Mouse (Mus musculus) cerebellum, adult 9-10 months (tissue): ENCODE data around the gene Sox18.

ENCODE experiments used
- DNase-seq: peaks from one replicate; pipeline ENCODE4 v3.0.0; 2022

Gene Sox18

GRCm38 (mm10) chr2:181671326-181671725 is at the start of gene Sox18:
Gene Sox18 (minus strand): TSS chr2:181671640.
- no peak for DNase-seq

GRCm38 (mm10) chr2:181721200-181721599 is 49.8 kb upstream of the Sox18 start:
- peak; percentile 86 for DNase-seq

DNA sequence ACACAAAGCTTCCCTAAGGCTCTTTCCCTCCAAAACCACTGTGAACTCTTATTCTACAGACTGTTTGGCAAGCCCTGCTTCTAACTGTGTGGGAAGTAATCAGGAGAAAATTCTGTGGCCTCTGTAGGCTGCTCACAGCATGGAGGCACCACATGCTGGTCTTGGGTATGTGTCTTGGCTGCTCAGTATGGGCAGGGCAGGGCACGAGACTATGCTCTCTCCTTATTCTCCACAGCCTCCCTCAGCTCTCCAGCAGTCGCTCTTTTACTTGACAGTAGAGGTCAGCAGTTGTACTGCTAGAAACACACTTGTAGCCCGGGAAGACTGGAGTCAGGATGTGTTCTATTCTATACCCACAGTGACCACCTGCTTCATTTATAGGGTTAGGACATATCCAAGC is 48.6 kb upstream of the Sox18 start:
- peak; percentile 67 for DNase-seq

- no peak for DNase-seq
These were observed 45.6 kb upstream of the Sox18 start for GRCm38 (mm10) chr2:181716991-181717390.

DNA sequence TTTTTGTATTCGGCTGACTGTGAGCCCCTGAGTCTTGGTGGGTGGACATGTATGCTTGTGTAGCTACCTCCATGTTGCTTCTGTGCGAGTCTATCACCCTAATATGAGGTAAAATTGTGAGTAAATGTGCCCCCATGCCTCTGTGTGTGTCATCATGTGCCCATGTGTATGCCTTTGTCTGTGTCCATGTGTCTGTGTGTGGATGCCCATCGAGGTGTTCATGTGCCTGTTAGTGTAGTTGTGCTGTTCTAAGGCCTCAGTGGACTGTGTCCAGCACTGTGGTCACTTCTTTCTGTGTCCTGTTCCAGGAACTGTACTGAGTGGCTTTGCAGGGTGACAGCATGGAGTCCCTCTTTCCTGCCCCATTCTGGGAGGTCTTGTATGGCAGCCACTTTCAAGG is 43.9 kb upstream of the Sox18 start:
- no peak for DNase-seq

- DNase-seq: no peak
These were observed 43.5 kb upstream of the Sox18 start, which contains the start of gene Oprl1 for GRCm38 (mm10) chr2:181714903-181715326. Gene Oprl1 (plus strand): TSS chr2:181715016.

DNA sequence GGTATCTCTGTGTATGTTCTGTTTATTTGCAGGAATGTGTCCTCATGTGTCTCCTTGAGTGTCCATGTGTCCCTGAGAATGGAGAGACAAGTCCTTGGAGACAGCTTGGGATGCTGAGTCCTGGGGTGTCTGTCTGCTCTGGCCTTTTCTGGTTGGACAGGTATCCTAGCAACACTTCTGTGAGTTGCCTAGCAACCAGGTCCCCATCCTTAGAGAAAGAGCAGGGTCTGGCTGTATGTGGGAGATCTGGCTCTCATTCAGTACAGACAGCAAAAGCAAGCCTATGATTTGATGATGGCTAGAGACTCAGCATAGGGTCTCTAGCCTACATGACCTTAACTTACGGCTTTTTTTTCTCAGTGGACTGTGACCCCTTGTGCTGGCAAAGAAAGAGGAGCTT is 42.3 kb upstream of the Sox18 start:
- peak; percentile 56 for DNase-seq

- DNase-seq: no peak
These were observed 35.2 kb upstream of the Sox18 start for GRCm38 (mm10) chr2:181706668-181707067.

- DNase-seq: no peak
These were observed 26.8 kb upstream of the Sox18 start, which contains the start of gene Lkaaear1 for GRCm38 (mm10) chr2:181698241-181698640. Gene Lkaaear1 (minus strand): TSS chr2:181698442.

DNA sequence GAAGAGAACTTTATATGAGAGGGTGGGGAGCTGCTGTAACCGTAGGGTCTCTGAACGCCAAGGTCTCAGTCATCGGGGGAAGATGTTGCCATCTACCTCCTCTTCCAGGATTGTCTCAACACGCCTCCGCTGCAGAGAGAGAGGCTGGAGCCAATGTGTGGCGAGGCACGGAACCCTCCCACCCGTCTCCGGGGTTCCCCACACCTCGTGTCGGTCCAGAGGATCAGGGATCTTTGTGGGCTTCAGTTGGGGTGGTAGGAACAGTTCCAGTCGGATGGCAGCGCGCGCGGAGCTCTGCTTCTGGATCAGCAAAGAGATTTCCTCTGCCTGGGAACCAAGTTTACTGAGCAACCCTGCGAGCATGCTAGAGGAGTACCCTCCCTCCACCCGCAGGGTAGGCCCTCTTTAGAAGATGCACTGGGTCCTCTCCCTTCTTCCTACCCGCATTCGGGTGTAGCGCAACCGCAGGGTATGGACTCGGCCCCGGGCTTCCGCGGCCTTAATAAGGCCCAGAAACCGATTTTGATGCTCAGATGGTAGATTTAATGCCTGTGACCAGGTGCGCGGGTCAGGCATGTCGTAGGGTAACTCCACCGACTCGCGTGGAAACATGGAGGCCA is 25.5 kb upstream of the Sox18 start:
- DNase-seq: no peak

DNA sequence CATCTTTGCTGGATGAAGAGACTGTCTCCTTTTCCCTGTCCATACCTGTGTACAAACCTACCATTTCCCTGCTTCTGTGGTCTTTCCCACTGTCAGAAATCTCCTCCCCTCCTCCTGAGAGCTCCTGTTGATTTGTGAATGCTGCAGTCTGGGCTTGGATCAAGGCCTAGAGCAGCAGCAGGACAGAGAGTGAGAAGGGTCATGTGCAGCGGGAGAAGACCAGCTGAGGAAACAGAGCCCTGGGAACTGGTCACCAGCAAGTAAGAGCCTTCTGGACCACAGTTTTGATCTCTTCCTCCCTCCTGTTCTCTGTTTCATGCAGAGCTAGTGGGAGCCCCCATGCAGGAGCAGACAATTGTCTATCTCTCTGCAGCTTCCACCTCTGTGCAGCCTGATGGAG is 24.3 kb upstream of the Sox18 start:
- no peak for DNase-seq

DNA sequence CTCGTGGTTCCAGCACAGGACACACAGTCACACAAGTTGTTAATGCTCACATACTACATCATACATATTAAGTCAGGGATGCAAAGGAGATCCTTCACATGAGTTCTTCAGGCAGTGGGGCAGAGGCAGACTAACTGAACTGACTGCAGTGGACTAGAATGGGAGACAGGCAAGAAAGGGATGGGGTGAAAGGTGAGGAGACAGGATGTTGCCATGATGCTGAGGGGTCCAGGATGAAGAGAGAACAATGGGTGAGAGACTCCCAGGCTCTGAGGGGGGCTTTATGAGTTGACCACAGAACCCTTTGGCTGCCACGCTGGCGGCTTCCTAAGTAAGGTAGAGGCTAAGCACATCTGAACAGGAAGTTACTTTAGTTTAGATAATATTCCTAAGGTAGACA is 23.1 kb upstream of the Sox18 start:
- no peak for DNase-seq

DNA sequence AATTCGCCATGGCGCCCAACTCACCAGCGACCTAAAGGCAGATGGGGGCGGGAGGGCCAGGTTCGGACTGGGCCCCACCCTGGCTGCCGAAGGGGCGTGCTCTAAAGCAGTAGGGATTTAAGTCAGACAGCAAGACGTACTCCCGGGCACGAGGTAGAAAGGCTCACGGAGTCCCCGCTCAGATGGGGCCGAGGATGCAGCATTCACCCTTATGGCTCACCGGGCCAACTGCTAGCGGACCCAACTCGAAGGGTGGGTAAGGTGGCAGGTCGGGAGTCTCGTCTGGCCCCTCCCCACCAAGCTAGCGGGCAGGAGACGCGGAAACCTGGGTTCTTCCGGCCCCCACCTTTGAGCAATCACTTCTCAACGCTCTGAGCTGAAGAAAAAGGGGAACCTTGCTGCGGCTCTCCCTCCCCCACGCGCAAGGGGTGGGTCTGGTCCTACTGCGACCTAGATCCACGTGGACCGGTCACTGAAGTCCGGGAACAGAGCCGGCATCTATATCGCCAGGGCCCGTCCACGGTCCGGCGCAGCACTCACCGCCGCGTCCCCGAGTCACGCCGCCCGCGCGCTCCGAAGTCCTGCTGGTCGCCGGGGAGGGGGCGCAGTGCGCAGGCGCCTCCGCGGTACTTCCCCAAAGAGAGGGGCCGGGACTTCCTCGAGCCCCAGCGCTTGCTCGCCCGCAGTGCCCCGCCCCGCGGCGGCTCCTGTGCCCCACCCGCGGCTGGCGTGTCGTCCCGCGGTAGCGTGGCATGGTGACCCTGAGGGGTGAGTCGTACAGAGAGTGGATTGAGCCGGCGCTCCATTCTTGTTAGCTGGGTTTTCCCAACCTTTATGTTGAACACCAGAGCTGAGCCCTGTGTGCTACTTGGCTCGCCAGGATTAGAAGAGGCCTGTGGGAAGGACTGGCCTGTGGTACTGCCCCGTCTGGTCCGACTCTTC is 22.2 kb upstream of the Sox18 start, which contains the start of gene Rgs19:
Rgs19 (minus strand) TSS at position 639 of the 942 bp plus-strand sequence.
- DNase-seq: peak; percentile 67

- no peak for DNase-seq
These were observed 20.9 kb upstream of the Sox18 start for GRCm38 (mm10) chr2:181692304-181692703.

DNA sequence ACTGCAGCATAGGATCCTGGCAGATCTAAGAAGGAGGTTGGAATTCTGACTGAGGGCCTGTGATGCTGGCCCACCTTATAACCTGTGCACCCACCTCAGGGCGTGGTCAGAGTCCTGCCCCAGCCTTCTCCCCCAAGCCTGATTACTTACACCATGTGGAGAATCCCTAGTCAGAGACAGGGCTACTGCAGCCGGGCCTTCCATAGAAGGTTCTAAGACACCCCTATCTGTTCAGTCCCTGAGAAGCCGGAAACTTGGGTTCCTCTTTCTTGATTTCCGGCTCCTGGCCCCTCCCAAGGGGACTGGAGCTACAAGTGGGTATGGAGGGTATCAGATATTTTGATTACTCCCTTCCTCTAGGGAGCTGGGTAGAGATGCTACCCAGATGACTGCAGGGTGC is 20.1 kb upstream of the Sox18 start:
- no peak for DNase-seq

DNA sequence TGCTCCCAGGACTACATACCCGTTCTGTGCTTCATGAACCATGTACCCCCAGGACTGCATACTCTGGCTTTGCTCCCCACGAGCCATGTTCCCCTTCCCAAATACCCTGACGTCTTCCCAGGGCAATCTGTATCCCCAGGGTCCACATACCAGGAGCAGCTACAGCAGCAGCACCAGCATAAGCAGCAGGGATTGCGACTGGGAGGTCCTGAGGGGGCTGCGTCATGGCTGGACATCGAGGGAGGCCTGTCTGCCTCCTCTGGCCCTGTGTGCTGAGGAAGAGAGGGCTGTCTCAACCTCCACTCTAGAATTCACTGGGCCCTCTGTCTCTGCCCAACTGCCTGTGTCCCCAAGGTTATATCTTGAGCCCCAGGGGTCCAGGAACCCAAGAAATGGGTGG is 19.6 kb upstream of the Sox18 start:
- DNase-seq: no peak

GRCm38 (mm10) chr2:181689466-181690160 is 18.2 kb upstream of the Sox18 start:
- DNase-seq: no peak

GRCm38 (mm10) chr2:181687586-181687985 is 16.1 kb upstream of the Sox18 start:
- DNase-seq: no peak

DNA sequence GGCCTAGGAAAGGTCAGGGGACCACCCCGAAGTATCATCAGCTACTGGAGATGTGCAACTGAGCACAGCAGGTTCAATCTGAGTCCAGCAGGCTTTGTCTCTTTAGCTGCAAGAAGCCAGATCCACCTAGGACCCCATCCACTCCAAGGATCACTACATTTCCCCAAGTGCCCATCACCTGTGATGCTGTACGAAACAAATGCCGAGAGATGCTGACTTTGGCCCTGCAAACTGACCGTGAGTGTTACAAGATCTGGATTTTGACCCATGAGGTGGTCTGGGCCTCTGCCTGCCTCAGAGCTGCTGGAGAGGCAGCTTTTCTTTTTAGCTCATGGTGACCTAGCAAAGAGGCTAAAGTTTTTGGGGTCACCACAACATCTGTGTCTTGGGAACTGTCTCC is 14.2 kb upstream of the Sox18 start:
- DNase-seq: no peak

DNA sequence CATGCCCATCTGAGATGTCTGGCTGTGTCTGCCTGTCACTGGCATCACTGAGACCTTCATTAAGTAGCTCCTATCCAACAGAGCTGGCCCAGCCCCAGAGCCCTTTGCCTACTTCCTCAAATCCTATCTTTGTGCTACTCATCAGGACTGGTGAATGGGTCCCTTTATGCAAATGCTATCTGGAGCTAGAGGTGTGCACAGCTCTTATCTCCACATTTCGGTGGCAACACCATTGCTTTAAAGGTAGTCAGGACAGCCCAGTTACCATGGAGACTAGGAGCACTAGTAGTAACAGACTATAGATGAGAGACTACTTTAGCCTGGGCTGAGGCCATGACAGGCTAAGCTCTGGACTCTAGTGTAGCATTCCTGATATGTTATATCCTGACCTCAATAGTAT is 13.3 kb upstream of the Sox18 start:
- DNase-seq: no peak

DNA sequence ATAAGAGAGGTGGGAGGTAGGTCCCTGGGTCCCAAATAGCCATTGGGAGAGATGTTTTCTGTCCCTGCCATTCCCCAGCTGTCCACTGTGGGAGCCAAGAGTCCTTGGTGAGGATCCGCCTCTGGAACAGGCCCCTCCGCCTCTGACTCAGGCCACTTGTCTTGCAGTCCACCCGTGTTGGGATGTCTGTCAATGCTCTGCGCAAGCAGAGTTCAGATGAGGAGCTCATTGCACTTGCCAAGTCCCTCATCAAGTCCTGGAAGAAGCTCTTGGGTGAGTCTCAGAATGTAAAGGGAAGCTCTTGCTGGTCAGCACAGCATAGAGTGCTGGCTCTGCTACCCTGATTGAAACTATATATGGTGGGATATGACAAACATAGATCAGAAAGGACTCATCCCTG is 11.9 kb upstream of the Sox18 start:
- DNase-seq: no peak

DNA sequence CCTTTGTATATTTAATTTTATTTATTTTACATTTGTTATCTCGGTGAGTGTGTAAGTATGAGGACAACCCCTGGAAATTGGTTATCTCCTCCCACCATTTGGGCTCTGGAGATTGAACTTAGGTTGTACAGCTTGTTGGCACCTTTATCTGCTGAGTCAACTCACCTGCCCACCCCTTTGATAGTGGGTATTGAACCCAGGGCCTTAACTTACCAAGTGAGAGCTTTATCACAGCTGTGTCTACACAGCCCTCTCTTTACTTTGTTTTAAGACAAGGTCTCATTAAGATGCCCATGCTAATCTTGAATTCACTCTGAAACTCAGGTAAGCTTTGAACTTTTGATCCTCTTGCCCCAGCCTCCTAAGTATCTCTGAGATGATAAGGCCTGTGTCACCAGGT is 10.5 kb upstream of the Sox18 start:
- no peak for DNase-seq

DNA sequence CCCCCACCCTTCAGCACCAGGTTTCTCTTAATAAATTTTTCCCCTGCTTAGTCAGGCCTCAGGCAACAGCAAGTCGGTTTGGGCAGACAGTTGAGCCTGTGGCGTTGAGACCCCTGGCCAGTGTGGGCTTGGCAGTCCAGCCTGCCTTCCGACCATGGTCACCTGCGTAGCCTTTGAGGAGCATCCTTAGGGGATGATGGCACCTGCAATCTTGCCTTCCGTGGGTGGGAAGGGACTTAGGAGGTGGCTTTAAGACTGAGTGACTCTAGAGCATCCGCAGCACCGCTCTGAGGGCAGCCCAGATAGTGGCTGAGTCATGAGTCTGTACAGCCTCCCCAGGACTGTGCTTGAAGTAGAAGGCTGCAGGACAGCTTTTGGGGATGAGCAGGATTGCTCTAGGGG is 9.3 kb upstream of the Sox18 start:
- peak; percentile 53 for DNase-seq
